Mouse (Mus musculus): ENCODE data around the gene Atp6v0a1. TPM values are rescaled to one million over a fixed set of nuclear protein-coding genes. Genes with fewer than 3 reads are reported as not detected.

Atp6v0a1 gene
- total and polyA plus RNA-seq, 2 experiments from 2014 or later = 162 to 179 TPM

DNA sequence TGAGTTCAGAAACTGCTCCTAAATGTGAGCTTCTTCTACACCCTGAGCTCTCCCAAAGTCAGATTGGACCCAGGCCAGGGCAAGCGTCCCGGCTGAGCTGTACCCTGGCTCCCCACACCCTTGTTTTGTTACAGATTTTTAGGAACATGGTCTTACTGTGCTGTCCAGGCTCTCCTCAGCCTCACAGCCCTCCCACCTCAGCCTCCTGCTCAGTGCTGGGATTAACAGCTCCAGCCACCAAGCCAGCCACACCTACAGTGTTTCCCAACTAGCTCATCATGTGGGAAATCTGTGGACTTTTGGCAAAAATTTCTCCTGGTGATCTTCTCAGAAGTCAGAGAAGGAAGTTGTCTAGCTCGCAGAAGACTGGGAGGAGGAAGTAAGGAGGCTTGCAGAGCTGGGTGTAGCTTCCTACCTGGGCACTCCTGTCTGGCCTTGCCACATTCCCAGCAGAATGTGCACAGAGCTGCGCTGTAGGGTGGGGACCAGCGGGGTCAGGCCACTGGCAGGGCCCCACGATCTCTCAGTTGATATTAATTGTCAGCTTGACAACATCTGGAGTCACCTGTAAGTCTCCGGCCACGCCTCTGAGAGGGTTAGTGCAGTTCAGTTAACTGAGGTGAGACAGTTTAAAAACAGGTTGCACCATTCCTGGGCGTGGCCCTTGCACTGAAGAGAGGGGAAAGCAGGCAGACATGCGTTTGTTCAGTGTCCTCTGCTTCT, 43.7 kb downstream of the Atp6v0a1 start:
- Histone ChIP-seq H3K9me3 (ENCODE audit: low read length) (no peaks in the 10 kb centered on the region), H3K4me2 (ENCODE audit: low read depth) (no peak overlapping the region), H3K36me3 (ENCODE audit: insufficient read depth) (peaks cover 88% of the 10 kb centered on the region), H3K27ac (ENCODE audit: low read depth, low read length) (no peak overlapping the region), H3K27me3 (ENCODE audit: insufficient read depth, low read length) (no peaks in the 10 kb centered on the region), H3K4me1 (ENCODE audit: insufficient read depth) (no peaks in the 10 kb centered on the region), H3K4me3 (ENCODE audit: low read depth, low read length) (no peak overlapping the region), H3K9ac (no peak overlapping the region)
- WGBS = 89% methylated on average over 10 of the region's 10 CpGs
- ATAC-seq = no peak
- no peak for TF ChIP-seq CTCF (IDR thresholded peaks at IDR 0.05; ENCODE audit: low read depth)
- DNase-seq = no peak

DNA sequence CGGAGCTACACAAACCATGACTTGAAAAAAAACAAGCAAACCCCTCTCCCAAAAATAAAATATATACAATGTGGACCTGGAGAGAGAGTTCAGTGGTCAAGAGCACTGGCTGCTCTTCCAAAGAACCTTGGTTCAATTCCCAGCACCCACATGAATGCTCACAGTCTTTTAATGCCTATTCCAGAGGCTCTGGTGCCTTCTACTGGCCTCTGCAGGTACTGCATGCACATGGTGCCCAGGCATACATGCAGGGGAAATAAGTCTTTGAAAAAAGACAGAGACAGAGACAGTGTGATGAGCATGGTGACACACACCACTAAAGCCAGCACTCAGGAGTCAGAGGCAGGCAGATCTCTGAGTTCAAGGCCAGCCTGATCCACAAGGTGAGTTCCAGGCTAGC, 44.7 kb downstream of the Atp6v0a1 start:
- DNase-seq (no peak), ATAC-seq (no peak)
- H3K36me3 ChIP-seq (ENCODE audit: insufficient read depth) = peaks cover 90% of the 10 kb centered on the region
- H3K9ac ChIP-seq = no peak overlapping the region
- no peaks in the 10 kb centered on the region for H3K27me3 ChIP-seq (ENCODE audit: insufficient read depth, low read length)
- 97% methylated on average over 1 of the region's 1 CpGs for WGBS
- no peaks in the 10 kb centered on the region for H3K4me1 ChIP-seq (ENCODE audit: insufficient read depth)
- TF ChIP-seq CTCF (IDR thresholded peaks at IDR 0.05; ENCODE audit: low read depth) = peak; percentile 55
- H3K4me3 ChIP-seq (ENCODE audit: low read depth, low read length) = no peak overlapping the region
- H3K27ac ChIP-seq (ENCODE audit: low read depth, low read length) = no peak overlapping the region
- H3K9me3 ChIP-seq (ENCODE audit: low read length) = no peaks in the 10 kb centered on the region
- no peak overlapping the region for H3K4me2 ChIP-seq (ENCODE audit: low read depth)

DNA sequence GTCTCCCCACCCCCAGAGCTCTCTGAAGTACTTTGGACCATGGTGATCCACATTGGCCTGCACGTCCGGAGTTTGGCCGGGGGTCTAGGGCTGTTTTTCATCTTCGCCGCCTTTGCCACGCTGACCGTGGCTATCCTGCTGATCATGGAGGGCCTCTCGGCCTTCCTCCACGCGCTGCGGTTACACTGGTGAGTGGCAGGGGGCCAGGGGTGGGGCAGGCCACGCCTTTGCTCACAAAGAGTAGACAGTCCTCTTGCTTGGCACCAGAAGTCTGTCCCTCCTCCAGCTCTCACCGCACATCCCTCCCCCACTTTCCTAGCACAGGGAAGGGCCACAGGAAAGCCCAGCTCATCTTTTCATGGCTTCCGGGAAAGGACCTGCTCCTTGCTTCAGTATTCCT, 46.2 kb downstream of the Atp6v0a1 start:
- Histone ChIP-seq H3K9me3 (ENCODE audit: low read length) (no peaks in the 10 kb centered on the region), H3K36me3 (ENCODE audit: insufficient read depth) (peaks cover 86% of the 10 kb centered on the region), H3K9ac (no peak overlapping the region), H3K4me3 (ENCODE audit: low read depth, low read length) (no peak overlapping the region), H3K27me3 (ENCODE audit: insufficient read depth, low read length) (no peaks in the 10 kb centered on the region), H3K4me1 (ENCODE audit: insufficient read depth) (no peaks in the 10 kb centered on the region), H3K4me2 (ENCODE audit: low read depth) (no peak overlapping the region), H3K27ac (ENCODE audit: low read depth, low read length) (no peak overlapping the region)
- WGBS = 82% methylated on average over 14 of the region's 14 CpGs
- DNase-seq (no peak), ATAC-seq (no peak)
- TF ChIP-seq CTCF (IDR thresholded peaks at IDR 0.05; ENCODE audit: low read depth) = no peak

DNA sequence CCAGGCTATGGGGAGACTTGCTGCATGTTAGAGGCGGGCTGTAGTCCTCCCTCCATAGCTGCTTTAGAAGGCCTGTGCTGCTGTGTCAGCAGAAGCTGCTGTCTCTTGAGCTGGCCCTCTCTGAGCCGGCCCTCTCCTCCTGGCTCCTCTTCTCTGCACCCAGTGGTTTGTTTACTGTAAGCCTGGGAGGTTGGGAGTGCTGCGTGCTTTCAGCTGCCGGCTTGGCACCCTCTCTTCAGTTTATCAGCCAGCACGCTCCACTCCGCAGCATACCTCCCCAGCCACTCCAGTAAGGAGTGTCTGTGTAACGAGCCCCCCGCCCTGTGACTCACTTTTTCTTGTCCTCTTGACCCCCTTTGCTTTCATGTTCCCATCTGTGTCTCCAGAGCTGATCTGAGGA, 47.6 kb downstream of the Atp6v0a1 start:
- no peak overlapping the region for H3K9ac ChIP-seq
- H3K27me3 ChIP-seq (ENCODE audit: insufficient read depth, low read length) = no peaks in the 10 kb centered on the region
- ATAC-seq (no peak), DNase-seq (no peak)
- no peaks in the 10 kb centered on the region for H3K4me1 ChIP-seq (ENCODE audit: insufficient read depth)
- peaks cover 86% of the 10 kb centered on the region for H3K36me3 ChIP-seq (ENCODE audit: insufficient read depth)
- no peaks in the 10 kb centered on the region for H3K9me3 ChIP-seq (ENCODE audit: low read length)
- TF ChIP-seq CTCF (IDR thresholded peaks at IDR 0.05; ENCODE audit: low read depth) = no peak
- H3K27ac ChIP-seq (ENCODE audit: low read depth, low read length) = no peak overlapping the region
- no peak overlapping the region for H3K4me3 ChIP-seq (ENCODE audit: low read depth, low read length)
- no peak overlapping the region for H3K4me2 ChIP-seq (ENCODE audit: low read depth)
- WGBS = 50% methylated on average over 8 of the region's 8 CpGs

GRCm38 (mm10) chr11:101057860-101058259, 48.6 kb downstream of the Atp6v0a1 start:
- 32% methylated on average over 5 of the region's 5 CpGs for WGBS
- H3K27ac ChIP-seq (ENCODE audit: low read depth, low read length) = no peak overlapping the region
- no peaks in the 10 kb centered on the region for H3K4me1 ChIP-seq (ENCODE audit: insufficient read depth)
- H3K4me3 ChIP-seq (ENCODE audit: low read depth, low read length) = no peak overlapping the region
- H3K9ac ChIP-seq = no peak overlapping the region
- TF ChIP-seq CTCF (IDR thresholded peaks at IDR 0.05; ENCODE audit: low read depth) = peak; percentile 85
- H3K36me3 ChIP-seq (ENCODE audit: insufficient read depth) = peaks cover 81% of the 10 kb centered on the region
- H3K4me2 ChIP-seq (ENCODE audit: low read depth) = no peak overlapping the region
- DNase-seq (peak; percentile 87), ATAC-seq (peak; percentile 71)
- H3K27me3 ChIP-seq (ENCODE audit: insufficient read depth, low read length) = no peaks in the 10 kb centered on the region
- H3K9me3 ChIP-seq (ENCODE audit: low read length) = no peaks in the 10 kb centered on the region

- Histone ChIP-seq H3K27me3 (ENCODE audit: insufficient read depth, low read length) (no peaks in the 10 kb centered on the region), H3K27ac (ENCODE audit: low read depth, low read length) (no peak overlapping the region), H3K4me1 (ENCODE audit: insufficient read depth) (no peaks in the 10 kb centered on the region), H3K9me3 (ENCODE audit: low read length) (no peaks in the 10 kb centered on the region), H3K4me2 (ENCODE audit: low read depth) (no peak overlapping the region), H3K36me3 (ENCODE audit: insufficient read depth) (peaks cover 83% of the 10 kb centered on the region), H3K9ac (no peak overlapping the region), H3K4me3 (ENCODE audit: low read depth, low read length) (no peak overlapping the region)
- WGBS = 76% methylated on average over 5 of the region's 5 CpGs
- ATAC-seq = no peak
- TF ChIP-seq CTCF (IDR thresholded peaks at IDR 0.05; ENCODE audit: low read depth) = no peak
- no peak for DNase-seq
Measured at GRCm38 (mm10) chr11:101058726-101059125, 49.5 kb downstream of the Atp6v0a1 start.

DNA sequence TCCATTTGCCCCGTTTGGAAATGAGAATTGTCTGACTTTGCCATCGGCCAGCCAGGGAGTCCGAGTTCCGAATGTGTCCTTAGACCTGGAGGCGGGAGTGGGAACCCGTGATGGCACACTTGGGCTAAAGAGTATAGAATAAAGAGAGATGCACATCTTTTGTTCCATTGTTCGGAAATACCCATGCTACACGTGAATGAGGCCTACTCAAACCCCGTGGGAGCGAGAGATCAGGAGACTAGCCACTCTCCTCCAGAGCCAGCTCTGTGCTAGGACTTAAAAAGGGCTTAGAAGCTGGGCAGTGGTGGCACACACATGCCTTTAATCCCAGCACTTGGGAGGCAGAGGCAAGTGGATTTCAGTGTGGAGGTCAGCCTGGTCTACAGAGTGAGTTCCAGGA, 50.2 kb downstream of the Atp6v0a1 start:
- 70% methylated on average over 10 of the region's 10 CpGs for WGBS
- DNase-seq (no peak), ATAC-seq (no peak)
- no peaks in the 10 kb centered on the region for H3K9me3 ChIP-seq (ENCODE audit: low read length)
- no peaks in the 10 kb centered on the region for H3K27me3 ChIP-seq (ENCODE audit: insufficient read depth, low read length)
- H3K9ac ChIP-seq = no peak overlapping the region
- no peak overlapping the region for H3K4me2 ChIP-seq (ENCODE audit: low read depth)
- TF ChIP-seq CTCF (IDR thresholded peaks at IDR 0.05; ENCODE audit: low read depth) = no peak
- no peak overlapping the region for H3K4me3 ChIP-seq (ENCODE audit: low read depth, low read length)
- H3K36me3 ChIP-seq (ENCODE audit: insufficient read depth) = peaks cover 81% of the 10 kb centered on the region
- no peak overlapping the region for H3K27ac ChIP-seq (ENCODE audit: low read depth, low read length)
- H3K4me1 ChIP-seq (ENCODE audit: insufficient read depth) = no peaks in the 10 kb centered on the region
